In the genomic region with DNA sequence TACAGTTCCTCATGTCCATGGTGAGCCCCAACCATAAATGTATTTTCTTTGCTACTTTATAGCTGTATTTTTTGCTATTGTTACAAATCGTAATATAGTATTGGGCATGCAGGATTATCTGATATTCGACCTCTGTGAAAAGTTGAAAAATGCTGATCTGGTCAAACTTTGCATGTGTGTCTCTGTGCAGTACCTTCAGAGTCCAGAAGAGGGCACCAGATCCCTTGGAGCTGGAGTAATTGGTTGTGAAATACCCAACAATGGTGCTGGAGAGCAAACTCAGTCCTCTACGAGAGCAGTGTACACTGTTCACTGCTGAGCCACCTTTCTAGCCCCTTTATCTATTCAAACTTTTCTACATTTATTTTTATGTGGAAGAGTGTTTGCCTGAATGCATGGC, we compare ENCODE assay signal across 8 mouse cellular contexts. TPM values are rescaled to one million over a fixed set of nuclear protein-coding genes. Genes with fewer than 3 reads are reported as not detected.
DNase-seq lines count a peak whose midpoint lies in the region; ATAC-seq and TF ChIP-seq lines count a peak whose summit lies in the region.

No protein-coding gene starts in this region.

- peak; percentile 46 for DNase-seq in forebrain, embryonic 14.5 days (ENCODE audit: low spot score)
- DNase-seq in 416B (ENCODE audit: low read depth): peak; percentile 75
- DNase-seq in adrenal gland, adult (ENCODE audit: inconsistent age in 2 of 2, low spot score in 1 of 2): peak; percentile 53 to 92
- DNase-seq in embryo, embryonic 9.5 days (ENCODE audit: extremely low spot score): peak; percentile 53
- peak; percentile 77 to 79 for DNase-seq in kidney, postnatal 4 days
- peak; percentile 68 for DNase-seq in stomach, postnatal 0 days (ENCODE audit: low spot score)

- TF ChIP-seq CTCF in stomach, postnatal 0 days (IDR thresholded peaks at IDR 0.05; ENCODE audit: low read depth): peak; percentile 94

- TF ChIP-seq EP300 in stomach, postnatal 0 days (optimal IDR thresholded peaks at IDR 0.05): no peak

- ATAC-seq in forebrain, embryonic 14.5 days: no peak
- no peak for ATAC-seq in forebrain, embryonic 15.5 days (replicated peaks)
- peak; percentile 67 for ATAC-seq in megakaryocyte-erythroid progenitor cell, adult 5-6 weeks (replicated peaks; ENCODE audit: low FRiP score, low TSS enrichment, poor library complexity, severe bottlenecking)
- ATAC-seq in stomach, postnatal 0 days (ENCODE audit: low FRiP score, low TSS enrichment): no peak

- no peaks in the 10 kb centered on the region for H3K9me3 ChIP-seq in forebrain, embryonic 14.5 days (replicated peaks; ENCODE audit: control insufficient read depth, low read length)
- H3K9me3 ChIP-seq in forebrain, embryonic 15.5 days: no peaks in the 10 kb centered on the region
- no peaks in the 10 kb centered on the region for H3K9me3 ChIP-seq in stomach, postnatal 0 days (ENCODE audit: control insufficient read depth, low read length)

- peaks cover 2% of the 10 kb centered on the region; the same call in 1 of the 2 replicates for H3K36me3 ChIP-seq in forebrain, embryonic 14.5 days (ENCODE audit: control insufficient read depth, insufficient read depth, low read length)
- peaks cover 3% of the 10 kb centered on the region; the same call in 1 of the 2 replicates for H3K36me3 ChIP-seq in forebrain, embryonic 15.5 days
- H3K36me3 ChIP-seq in stomach, postnatal 0 days (ENCODE audit: control insufficient read depth, insufficient read depth, low read length): peaks cover 6% of the 10 kb centered on the region; the same call in 1 of the 2 replicates

- no peaks in the 10 kb centered on the region for H3K27me3 ChIP-seq in forebrain, embryonic 14.5 days (replicated peaks; ENCODE audit: control insufficient read depth, insufficient read depth, low read length)
- H3K27me3 ChIP-seq in forebrain, embryonic 15.5 days: no peaks in the 10 kb centered on the region
- no peaks in the 10 kb centered on the region for H3K27me3 ChIP-seq in stomach, postnatal 0 days (ENCODE audit: control insufficient read depth, insufficient read depth, low read length)

- no peak overlapping the region for H3K27ac ChIP-seq in forebrain, embryonic 14.5 days (ENCODE audit: low read depth, low read length)
- H3K27ac ChIP-seq in forebrain, embryonic 15.5 days (replicated peaks): no peak overlapping the region
- H3K27ac ChIP-seq in stomach, postnatal 0 days (replicated peaks): no peak overlapping the region

- H3K9ac ChIP-seq in forebrain, embryonic 14.5 days (ENCODE audit: low read length): no peak overlapping the region
- H3K9ac ChIP-seq in forebrain, embryonic 15.5 days (replicated peaks): no peak overlapping the region
- no peak overlapping the region for H3K9ac ChIP-seq in stomach, postnatal 0 days (ENCODE audit: low read length)

- H3K4me3 ChIP-seq in forebrain, embryonic 14.5 days (ENCODE audit: low read depth, low read length): no peak overlapping the region
- H3K4me3 ChIP-seq in forebrain, embryonic 15.5 days: no peak overlapping the region
- no peak overlapping the region for H3K4me3 ChIP-seq in stomach, postnatal 0 days (ENCODE audit: low read depth, low read length)

- H3K4me2 ChIP-seq in forebrain, embryonic 14.5 days (ENCODE audit: low read length): no peak overlapping the region
- no peak overlapping the region for H3K4me2 ChIP-seq in forebrain, embryonic 15.5 days (replicated peaks)
- no peak overlapping the region for H3K4me2 ChIP-seq in stomach, postnatal 0 days (replicated peaks; ENCODE audit: low read depth)

- WGBS in forebrain, embryonic 14.5 days: 60% methylated on average over 3 of the region's 3 CpGs
- WGBS in forebrain, embryonic 15.5 days: 54% methylated on average over 3 of the region's 3 CpGs
- WGBS in stomach, postnatal 0 days: 59% methylated on average over 3 of the region's 3 CpGs

- no peaks in the 10 kb centered on the region for H3K4me1 ChIP-seq in forebrain, embryonic 14.5 days (ENCODE audit: control insufficient read depth, insufficient read depth, low read length)
- H3K4me1 ChIP-seq in forebrain, embryonic 15.5 days: no peaks in the 10 kb centered on the region
- no peaks in the 10 kb centered on the region for H3K4me1 ChIP-seq in stomach, postnatal 0 days (replicated peaks; ENCODE audit: control insufficient read depth, insufficient read depth)

RNA-seq across cellular contexts. Expression of a gene that starts 13.6 kb away (rescaled TPM):
- polyA plus RNA-seq in forebrain, embryonic 14.5 days (2014; fragmentation: Nextera tagmentation; extraction: Ambion mirVana): 87.6 and 96.1 TPM in 2 replicates
- polyA plus RNA-seq in forebrain, embryonic 15.5 days (2015; fragmentation: Nextera tagmentation; extraction: Ambion mirVana): 100 and 115 TPM in 2 replicates
- total RNA-seq in megakaryocyte-erythroid progenitor cell, adult 5-6 weeks (2014; fragmentation: Nextera tagmentation): 209 and 214 TPM in 2 replicates
- total RNA-seq in megakaryocyte-erythroid progenitor cell, adult 5-6 weeks (2017): 319 and 373 TPM in 2 replicates
- polyA plus RNA-seq in stomach, postnatal 0 days (2015; fragmentation: Nextera tagmentation; extraction: Ambion mirVana): 152 and 172 TPM in 2 replicates

RNA-seq across cellular contexts. Expression of a gene that starts 28.3 kb away (rescaled TPM):
- polyA plus RNA-seq in forebrain, embryonic 14.5 days (2014; fragmentation: Nextera tagmentation; extraction: Ambion mirVana): 107 and 111 TPM in 2 replicates
- polyA plus RNA-seq in forebrain, embryonic 15.5 days (2015; fragmentation: Nextera tagmentation; extraction: Ambion mirVana): 104 and 105 TPM in 2 replicates
- total RNA-seq in megakaryocyte-erythroid progenitor cell, adult 5-6 weeks (2014; fragmentation: Nextera tagmentation): 76.9 and 82.0 TPM in 2 replicates
- 102 and 112 TPM in 2 replicates for total RNA-seq in megakaryocyte-erythroid progenitor cell, adult 5-6 weeks (2017)
- polyA plus RNA-seq in stomach, postnatal 0 days (2015; fragmentation: Nextera tagmentation; extraction: Ambion mirVana): 86.8 and 87.9 TPM in 2 replicates

RNA-seq across cellular contexts. Expression of a gene that starts 28.4 kb away (rescaled TPM):
- 24.5 and 37.3 TPM in 2 replicates for polyA plus RNA-seq in forebrain, embryonic 14.5 days (2014; fragmentation: Nextera tagmentation; extraction: Ambion mirVana)
- polyA plus RNA-seq in forebrain, embryonic 15.5 days (2015; fragmentation: Nextera tagmentation; extraction: Ambion mirVana): 23.1 and 25.3 TPM in 2 replicates
- 11.3 and 17.5 TPM in 2 replicates for total RNA-seq in megakaryocyte-erythroid progenitor cell, adult 5-6 weeks (2014; fragmentation: Nextera tagmentation)
- 1.4 and 8.0 TPM in 2 replicates for total RNA-seq in megakaryocyte-erythroid progenitor cell, adult 5-6 weeks (2017)
- polyA plus RNA-seq in stomach, postnatal 0 days (2015; fragmentation: Nextera tagmentation; extraction: Ambion mirVana): 49.6 and 50.4 TPM in 2 replicates
